Mouse (Mus musculus): ENCODE results near the gene Cmtr1. TPM values are rescaled to one million over a fixed set of nuclear protein-coding genes. Genes with fewer than 3 reads are reported as not detected.
A peak's percentile ranks its signal among the peaks of the same experiment; 100 is the strongest.
"Not testable (repeated sequence)": the region's sequence is repeated elsewhere in the genome, so short reads cannot be mapped to it uniquely, and the experiment has no call there.

Gene Cmtr1
- polyA plus RNA-seq, 1 experiment from 2014 or later: 114 TPM

DNA sequence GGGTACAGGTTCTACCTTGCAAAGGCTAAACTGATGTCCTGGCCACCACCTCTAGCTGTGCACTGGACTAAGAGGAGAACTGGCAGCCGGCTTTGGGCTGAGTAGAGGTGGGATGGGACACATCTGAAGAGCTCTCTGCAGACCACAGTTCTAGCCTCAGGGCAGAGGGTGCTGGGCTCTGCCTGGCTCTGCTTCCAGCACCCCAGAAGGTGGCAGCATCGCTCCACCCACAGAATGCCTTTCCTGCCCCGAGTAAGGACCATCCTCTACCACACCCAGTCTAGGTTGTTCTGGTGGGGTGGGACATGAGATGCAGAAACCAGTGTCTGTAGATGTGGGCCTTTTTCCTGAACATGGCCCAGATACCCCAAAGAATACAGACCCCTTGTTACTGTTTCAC lies 44.4 kb downstream of the Cmtr1 start:
- no peak overlapping the region for H3K27ac ChIP-seq (ENCODE audit: low read depth, low read length)
- no peak overlapping the region for H3K4me2 ChIP-seq (ENCODE audit: low read depth, low read length)
- ATAC-seq (ENCODE audit: low read depth): peak; percentile 65
- H3K27me3 ChIP-seq (ENCODE audit: control insufficient read depth, insufficient read depth, low read length): no peaks in the 10 kb centered on the region
- H3K4me1 ChIP-seq (ENCODE audit: control insufficient read depth, insufficient read depth, low read length): peaks cover 20% of the 10 kb centered on the region
- no peak overlapping the region for H3K4me3 ChIP-seq (ENCODE audit: low read depth, low read length)
- H3K9me3 ChIP-seq (ENCODE audit: control insufficient read depth, low read length): no peaks in the 10 kb centered on the region
- no peak overlapping the region for H3K9ac ChIP-seq (replicated peaks; ENCODE audit: low read depth, low read length)
- 13% methylated on average over 3 of the region's 3 CpGs for WGBS
- peaks cover 22% of the 10 kb centered on the region for H3K36me3 ChIP-seq (ENCODE audit: control insufficient read depth, insufficient read depth, low read length)

DNA sequence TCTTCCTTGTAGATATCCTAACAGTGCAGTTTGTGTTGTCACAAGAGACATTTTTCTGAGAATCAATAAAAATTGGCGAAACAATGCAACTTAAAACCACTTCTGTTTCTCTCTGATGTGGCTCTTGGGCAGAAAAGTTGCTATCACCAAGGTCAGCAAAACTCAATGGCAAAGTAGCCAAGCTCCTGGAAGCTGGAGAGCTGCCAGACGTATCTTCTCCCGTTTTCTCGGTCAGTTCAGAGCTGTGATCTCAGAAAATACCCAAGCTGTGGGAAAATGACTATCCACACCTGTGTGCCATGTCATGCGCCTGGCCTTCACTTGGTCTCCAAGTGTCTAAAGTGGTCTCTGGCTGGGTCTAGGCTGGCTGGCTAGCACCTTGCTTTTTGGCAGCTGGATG lies 45.5 kb downstream of the Cmtr1 start:
- Histone ChIP-seq H3K36me3 (ENCODE audit: control insufficient read depth, insufficient read depth, low read length) (peaks cover 13% of the 10 kb centered on the region; the same call in 1 of the 2 replicates), H3K9me3 (ENCODE audit: control insufficient read depth, low read length) (no peaks in the 10 kb centered on the region), H3K9ac (replicated peaks; ENCODE audit: low read depth, low read length) (no peak overlapping the region), H3K27me3 (ENCODE audit: control insufficient read depth, insufficient read depth, low read length) (no peaks in the 10 kb centered on the region), H3K27ac (ENCODE audit: low read depth, low read length) (no peak overlapping the region), H3K4me3 (ENCODE audit: low read depth, low read length) (no peak overlapping the region), H3K4me2 (ENCODE audit: low read depth, low read length) (no peak overlapping the region), H3K4me1 (ENCODE audit: control insufficient read depth, insufficient read depth, low read length) (peaks cover 29% of the 10 kb centered on the region)
- 85% methylated on average over 5 of the region's 5 CpGs for WGBS
- no peak for ATAC-seq (ENCODE audit: low read depth)

DNA sequence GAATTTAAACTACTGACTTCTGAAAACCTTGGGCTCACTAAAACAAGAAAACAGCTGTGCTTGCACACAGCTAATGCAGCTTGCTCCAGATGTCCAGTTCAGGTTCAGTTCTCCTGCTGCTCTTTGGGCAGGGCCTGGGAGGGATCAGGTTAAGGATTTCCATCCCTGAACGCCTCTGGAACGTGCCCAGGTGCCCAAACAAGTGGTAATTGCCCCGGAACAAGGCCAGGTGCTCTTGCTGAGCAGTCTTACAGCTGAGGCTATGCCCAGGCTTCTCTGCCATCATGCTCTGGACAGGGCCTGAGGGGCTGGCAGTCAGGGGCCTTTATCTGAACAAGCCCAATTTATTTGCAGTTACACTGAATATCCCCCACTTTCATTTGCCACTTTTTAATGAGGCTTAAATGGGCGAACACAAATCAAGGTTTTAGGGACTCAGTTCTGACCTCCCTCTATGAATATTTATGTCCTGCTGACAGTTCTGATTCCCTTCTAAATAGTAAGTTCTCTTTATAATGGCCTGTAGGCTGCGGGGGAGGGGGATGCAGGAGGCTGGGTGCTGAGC lies 46.7 kb downstream of the Cmtr1 start:
- H3K4me1 ChIP-seq (ENCODE audit: control insufficient read depth, insufficient read depth, low read length): peaks cover 40% of the 10 kb centered on the region
- H3K9ac ChIP-seq (replicated peaks; ENCODE audit: low read depth, low read length): no peak overlapping the region
- no peak for ATAC-seq (ENCODE audit: low read depth)
- H3K9me3 ChIP-seq (ENCODE audit: control insufficient read depth, low read length): no peaks in the 10 kb centered on the region
- 20% methylated on average over 5 of the region's 5 CpGs for WGBS
- no peak overlapping the region for H3K27ac ChIP-seq (ENCODE audit: low read depth, low read length)
- no peak overlapping the region for H3K4me3 ChIP-seq (ENCODE audit: low read depth, low read length)
- H3K27me3 ChIP-seq (ENCODE audit: control insufficient read depth, insufficient read depth, low read length): no peaks in the 10 kb centered on the region
- H3K4me2 ChIP-seq (ENCODE audit: low read depth, low read length): no peak overlapping the region
- H3K36me3 ChIP-seq (ENCODE audit: control insufficient read depth, insufficient read depth, low read length): peaks cover 5% of the 10 kb centered on the region; the same call in 1 of the 2 replicates

DNA sequence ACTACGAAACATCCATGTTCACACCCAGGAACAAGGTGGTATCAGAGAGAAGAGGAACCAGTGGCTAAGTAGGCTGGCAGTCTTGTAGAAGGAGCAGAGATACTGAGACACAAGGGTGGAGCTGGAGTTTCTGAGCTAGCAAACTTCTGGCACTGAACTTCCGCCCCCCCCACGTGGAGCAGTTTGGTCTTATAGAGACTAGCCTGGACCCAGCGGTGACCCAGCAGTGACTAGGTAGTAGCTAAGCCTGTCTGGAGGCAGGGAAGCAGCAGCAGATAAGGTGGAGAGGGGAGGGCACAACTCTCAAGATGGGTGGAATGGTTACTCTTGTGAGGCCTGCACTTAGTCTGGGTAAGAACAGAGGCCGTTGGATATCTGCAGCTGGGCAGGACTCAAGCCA lies 48.4 kb downstream of the Cmtr1 start:
- Histone ChIP-seq H3K9ac (replicated peaks; ENCODE audit: low read depth, low read length) (no peak overlapping the region), H3K27me3 (ENCODE audit: control insufficient read depth, insufficient read depth, low read length) (no peaks in the 10 kb centered on the region), H3K9me3 (ENCODE audit: control insufficient read depth, low read length) (no peaks in the 10 kb centered on the region), H3K4me3 (ENCODE audit: low read depth, low read length) (no peak overlapping the region), H3K27ac (ENCODE audit: low read depth, low read length) (no peak overlapping the region), H3K36me3 (ENCODE audit: control insufficient read depth, insufficient read depth, low read length) (no peaks in the 10 kb centered on the region), H3K4me1 (ENCODE audit: control insufficient read depth, insufficient read depth, low read length) (peaks cover 48% of the 10 kb centered on the region), H3K4me2 (ENCODE audit: low read depth, low read length) (no peak overlapping the region)
- WGBS: 89% methylated on average over 5 of the region's 5 CpGs
- no peak for ATAC-seq (ENCODE audit: low read depth)

DNA sequence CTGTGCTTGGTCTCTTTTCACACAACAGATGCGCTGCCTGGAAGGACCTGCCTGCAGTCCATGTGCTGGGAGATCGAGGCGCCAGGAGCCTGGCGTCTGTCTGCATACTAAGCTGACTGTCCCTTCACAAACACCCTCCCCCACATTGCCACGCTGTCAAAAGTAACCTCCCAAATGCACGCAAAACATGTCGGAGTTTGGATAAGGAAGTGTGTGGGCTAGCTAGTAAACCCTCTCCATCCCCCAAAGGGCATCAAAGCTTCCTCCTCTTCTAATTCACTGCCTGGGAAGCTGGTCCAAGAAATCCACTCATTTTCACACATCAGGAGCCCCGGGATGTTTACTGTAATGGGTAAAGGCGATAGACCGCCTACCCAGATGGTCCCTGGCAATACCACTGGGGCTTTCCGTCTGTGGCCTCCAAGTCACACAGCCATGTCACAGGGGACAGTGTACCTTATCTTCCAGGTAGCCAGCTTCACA lies 50.2 kb downstream of the Cmtr1 start:
- ATAC-seq (ENCODE audit: low read depth): no peak

DNA sequence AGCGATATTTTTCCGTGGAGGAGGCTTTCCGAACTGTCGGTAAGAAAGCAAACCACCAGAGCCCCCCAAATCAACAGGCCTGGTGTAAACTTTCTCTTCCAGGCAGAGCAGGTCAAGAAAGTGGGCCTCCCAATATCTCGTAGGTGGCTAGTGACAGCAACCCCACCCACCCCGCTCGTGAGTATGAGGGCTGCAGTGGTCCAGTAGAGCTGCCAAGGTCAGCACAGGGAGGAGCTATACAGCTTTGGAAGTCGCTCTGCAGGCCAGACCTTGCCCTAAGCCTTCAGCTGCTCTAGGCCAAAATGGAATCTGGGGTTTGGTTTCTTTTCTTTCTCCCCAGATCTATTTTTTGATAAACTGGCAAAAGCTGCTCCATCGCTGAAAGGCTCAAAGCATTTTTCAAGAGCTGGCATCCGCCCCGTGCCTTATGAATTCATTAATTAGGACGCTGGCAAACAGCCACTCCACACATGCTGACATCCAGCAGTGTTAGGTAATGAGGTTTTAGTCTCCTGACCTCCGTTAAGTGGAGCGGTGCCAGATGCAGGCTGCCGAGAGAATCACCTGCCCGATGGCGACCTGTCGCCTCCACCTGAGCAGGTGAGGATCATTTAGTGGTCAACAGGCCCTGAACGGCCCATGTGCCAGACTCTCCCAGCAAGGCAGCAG lies 50.8 kb downstream of the Cmtr1 start:
- ATAC-seq (ENCODE audit: low read depth): no peak
- H3K9ac ChIP-seq (replicated peaks; ENCODE audit: low read depth, low read length): no peak overlapping the region
- H3K27ac ChIP-seq (ENCODE audit: low read depth, low read length): peak overlapping the region; percentile 67
- H3K4me1 ChIP-seq (ENCODE audit: control insufficient read depth, insufficient read depth, low read length): peaks cover 51% of the 10 kb centered on the region
- no peak overlapping the region for H3K4me3 ChIP-seq (ENCODE audit: low read depth, low read length)
- no peaks in the 10 kb centered on the region for H3K27me3 ChIP-seq (ENCODE audit: control insufficient read depth, insufficient read depth, low read length)
- H3K9me3 ChIP-seq (ENCODE audit: control insufficient read depth, low read length): no peaks in the 10 kb centered on the region
- WGBS: 54% methylated on average over 19 of the region's 19 CpGs
- no peaks in the 10 kb centered on the region for H3K36me3 ChIP-seq (ENCODE audit: control insufficient read depth, insufficient read depth, low read length)
- no peak overlapping the region for H3K4me2 ChIP-seq (ENCODE audit: low read depth, low read length)

More for the DNA sequence above, 50.2 kb downstream of the Cmtr1 start:
- H3K9me3 ChIP-seq (ENCODE audit: control insufficient read depth, low read length): no peaks in the 10 kb centered on the region
- WGBS: 60% methylated on average over 11 of the region's 11 CpGs
- no peak overlapping the region for H3K4me2 ChIP-seq (ENCODE audit: low read depth, low read length)
- no peak overlapping the region for H3K9ac ChIP-seq (replicated peaks; ENCODE audit: low read depth, low read length)
- H3K4me1 ChIP-seq (ENCODE audit: control insufficient read depth, insufficient read depth, low read length): peaks cover 48% of the 10 kb centered on the region
- no peaks in the 10 kb centered on the region for H3K27me3 ChIP-seq (ENCODE audit: control insufficient read depth, insufficient read depth, low read length)
- no peak overlapping the region for H3K4me3 ChIP-seq (ENCODE audit: low read depth, low read length)
- H3K27ac ChIP-seq (ENCODE audit: low read depth, low read length): no peak overlapping the region; the same call in 1 of the 2 replicates
- no peaks in the 10 kb centered on the region for H3K36me3 ChIP-seq (ENCODE audit: control insufficient read depth, insufficient read depth, low read length)

DNA sequence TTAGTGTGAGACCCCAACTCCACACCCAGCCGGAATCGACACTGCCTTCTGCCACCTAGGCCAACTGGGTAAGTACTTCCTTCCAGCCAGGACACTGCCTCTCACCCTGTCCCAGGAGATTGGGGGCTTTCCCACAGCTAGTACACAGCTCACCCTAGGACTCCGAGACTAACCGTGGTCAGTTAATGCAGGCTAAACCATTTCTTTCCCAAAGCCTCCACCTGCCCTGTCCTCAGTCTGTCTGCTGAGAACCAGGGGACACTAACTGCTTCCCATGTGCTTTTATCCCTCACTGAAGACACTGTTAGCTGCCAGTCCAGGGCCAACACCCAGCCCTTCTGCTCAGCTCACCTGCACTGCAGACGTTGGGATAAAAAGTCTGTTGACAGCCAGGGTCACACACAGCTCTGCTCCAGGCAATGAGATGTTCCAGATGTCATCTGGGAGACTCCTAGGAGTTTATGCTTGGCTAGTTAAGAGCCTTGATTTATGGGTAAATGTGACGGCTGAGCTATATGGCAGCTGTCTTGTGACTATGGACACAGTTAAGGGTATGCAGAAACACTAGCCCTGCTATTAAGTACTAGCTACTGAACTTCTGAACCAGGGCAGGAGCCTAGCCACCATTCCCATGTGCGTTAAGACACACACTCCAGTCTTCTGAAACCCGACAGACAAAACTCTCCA lies 51.5 kb downstream of the Cmtr1 start:
- no peaks in the 10 kb centered on the region for H3K27me3 ChIP-seq (ENCODE audit: control insufficient read depth, insufficient read depth, low read length)
- no peak overlapping the region for H3K4me2 ChIP-seq (ENCODE audit: low read depth, low read length)
- no peak overlapping the region for H3K27ac ChIP-seq (ENCODE audit: low read depth, low read length)
- no peaks in the 10 kb centered on the region for H3K9me3 ChIP-seq (ENCODE audit: control insufficient read depth, low read length)
- ATAC-seq (ENCODE audit: low read depth): no peak
- peaks cover 51% of the 10 kb centered on the region for H3K4me1 ChIP-seq (ENCODE audit: control insufficient read depth, insufficient read depth, low read length)
- WGBS: 60% methylated on average over 8 of the region's 8 CpGs
- no peak overlapping the region for H3K9ac ChIP-seq (replicated peaks; ENCODE audit: low read depth, low read length)
- H3K36me3 ChIP-seq (ENCODE audit: control insufficient read depth, insufficient read depth, low read length): no peaks in the 10 kb centered on the region
- no peak overlapping the region for H3K4me3 ChIP-seq (ENCODE audit: low read depth, low read length)

DNA sequence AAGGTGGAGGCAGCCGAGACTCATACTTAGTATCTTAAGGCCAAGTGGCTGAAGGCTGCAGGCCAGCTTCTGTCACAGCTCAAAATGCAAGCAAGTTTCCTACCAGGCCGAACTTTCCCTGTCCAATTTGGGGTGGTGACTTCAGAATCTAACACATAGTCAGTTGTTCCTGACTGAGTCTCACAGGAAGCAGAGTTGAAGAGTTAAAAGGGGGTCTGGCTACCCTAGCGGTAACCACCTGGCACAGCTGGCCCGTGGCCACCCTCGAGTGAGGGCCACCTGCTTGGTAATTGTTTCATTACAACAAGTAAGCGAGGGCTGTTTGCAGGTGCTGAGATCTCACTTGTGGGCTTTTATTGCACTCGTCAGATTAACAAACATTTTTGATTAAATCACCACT lies 52.2 kb downstream of the Cmtr1 start:
- no peak for ATAC-seq (ENCODE audit: low read depth)
- Histone ChIP-seq H3K4me1 (ENCODE audit: control insufficient read depth, insufficient read depth, low read length) (peaks cover 47% of the 10 kb centered on the region), H3K4me3 (ENCODE audit: low read depth, low read length) (no peak overlapping the region), H3K27ac (ENCODE audit: low read depth, low read length) (no peak overlapping the region), H3K36me3 (ENCODE audit: control insufficient read depth, insufficient read depth, low read length) (no peaks in the 10 kb centered on the region), H3K27me3 (ENCODE audit: control insufficient read depth, insufficient read depth, low read length) (no peaks in the 10 kb centered on the region), H3K9me3 (ENCODE audit: control insufficient read depth, low read length) (no peaks in the 10 kb centered on the region), H3K9ac (replicated peaks; ENCODE audit: low read depth, low read length) (no peak overlapping the region), H3K4me2 (ENCODE audit: low read depth, low read length) (no peak overlapping the region)
- 51% methylated on average over 7 of the region's 7 CpGs for WGBS

DNA sequence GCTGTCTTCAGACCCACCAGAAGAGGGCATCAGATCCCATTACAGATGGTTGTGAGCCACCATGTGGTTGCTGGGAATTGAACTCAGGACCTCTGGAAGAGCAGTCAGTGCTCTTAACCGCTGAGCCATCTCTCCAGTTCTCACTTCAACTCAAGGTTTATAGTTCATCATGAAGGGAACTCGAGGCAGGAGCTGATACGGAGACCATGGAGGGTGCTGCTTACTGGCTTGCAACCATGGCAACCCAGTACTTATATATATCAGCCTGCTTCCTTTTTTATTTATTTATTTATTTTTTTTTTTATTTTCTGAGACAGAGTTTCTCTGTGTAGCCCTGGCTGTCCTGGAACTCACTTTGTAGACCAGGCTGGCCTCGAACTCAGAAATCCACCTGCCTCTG lies 53.3 kb downstream of the Cmtr1 start:
- not testable (repeated sequence) for H3K27me3 ChIP-seq (ENCODE audit: control insufficient read depth, insufficient read depth, low read length); H3K9me3 ChIP-seq (ENCODE audit: control insufficient read depth, low read length); H3K27ac ChIP-seq (ENCODE audit: low read depth, low read length); H3K4me2 ChIP-seq (ENCODE audit: low read depth, low read length); H3K9ac ChIP-seq (replicated peaks; ENCODE audit: low read depth, low read length); ATAC-seq (ENCODE audit: low read depth); H3K4me3 ChIP-seq (ENCODE audit: low read depth, low read length); H3K36me3 ChIP-seq (ENCODE audit: control insufficient read depth, insufficient read depth, low read length)
- 98% methylated on average over 4 of the region's 4 CpGs for WGBS
- peaks cover 47% of the 10 kb centered on the region for H3K4me1 ChIP-seq (ENCODE audit: control insufficient read depth, insufficient read depth, low read length)

Measured in neural tube, embryonic 14.5 days (tissue).